Mouse (Mus musculus) T-helper 17 cell (primary cell): ENCODE results near the gene Diablo.
"Not testable (repeated sequence)": the region's sequence is repeated elsewhere in the genome, so short reads cannot be mapped to it uniquely, and the experiment has no call there.

ENCODE experiments used
- in situ Hi-C, 2 experiments: fragments of 300-600 bp; cut with MboI, MseI; formaldehyde crosslinking; loops; 1 replicate in 1 of 2; 2 replicates in 1 of 2; pipeline ENCODE4 v1.15.1; 2025; ENCODE audit warnings: high pct_unique_total_duplicates in 2 of 2

The Diablo gene

DNA sequence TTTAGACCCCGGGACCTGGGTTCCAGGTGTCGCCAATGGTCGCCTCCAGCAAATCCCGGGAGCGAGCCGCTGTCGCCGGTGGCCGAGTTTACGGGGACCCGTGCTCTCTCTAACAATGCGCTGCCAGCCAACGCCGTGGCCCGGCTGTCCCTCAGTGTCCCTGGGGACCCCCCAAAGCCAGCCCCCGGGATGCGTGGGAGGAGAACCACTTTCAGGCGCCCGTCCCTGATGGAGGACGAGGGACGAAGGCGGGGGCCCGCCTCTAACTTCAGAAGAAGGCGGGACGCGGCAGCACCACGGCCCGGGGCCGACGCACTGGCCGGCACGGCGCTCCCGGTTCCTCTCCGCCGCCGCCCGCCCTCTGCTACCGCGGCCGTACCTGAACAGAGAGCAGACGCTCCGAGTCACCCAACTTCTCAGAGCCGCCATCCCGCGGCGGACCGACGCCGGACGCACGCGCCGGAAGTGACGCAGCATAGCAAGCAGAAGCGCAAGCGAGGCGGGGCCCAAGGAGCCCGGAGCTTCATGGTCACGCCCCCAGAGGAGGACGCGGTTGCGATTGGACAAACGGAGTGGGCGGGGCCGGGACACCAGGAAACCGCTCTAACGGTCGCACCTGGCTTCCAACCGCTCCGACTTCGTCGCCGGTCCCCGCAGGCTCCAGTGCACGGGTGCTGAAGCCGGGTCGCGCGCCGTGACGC is at the start of gene Diablo:
Gene Diablo (minus strand): TSS at position 485 of the 701 bp plus-strand sequence.
- in situ Hi-C loops, result no loop called here

- in situ Hi-C loops, result no loop called here
Observed at GRCm38 (mm10) chr5:123573362-123573761, 49.4 kb upstream of the Diablo start.

DNA sequence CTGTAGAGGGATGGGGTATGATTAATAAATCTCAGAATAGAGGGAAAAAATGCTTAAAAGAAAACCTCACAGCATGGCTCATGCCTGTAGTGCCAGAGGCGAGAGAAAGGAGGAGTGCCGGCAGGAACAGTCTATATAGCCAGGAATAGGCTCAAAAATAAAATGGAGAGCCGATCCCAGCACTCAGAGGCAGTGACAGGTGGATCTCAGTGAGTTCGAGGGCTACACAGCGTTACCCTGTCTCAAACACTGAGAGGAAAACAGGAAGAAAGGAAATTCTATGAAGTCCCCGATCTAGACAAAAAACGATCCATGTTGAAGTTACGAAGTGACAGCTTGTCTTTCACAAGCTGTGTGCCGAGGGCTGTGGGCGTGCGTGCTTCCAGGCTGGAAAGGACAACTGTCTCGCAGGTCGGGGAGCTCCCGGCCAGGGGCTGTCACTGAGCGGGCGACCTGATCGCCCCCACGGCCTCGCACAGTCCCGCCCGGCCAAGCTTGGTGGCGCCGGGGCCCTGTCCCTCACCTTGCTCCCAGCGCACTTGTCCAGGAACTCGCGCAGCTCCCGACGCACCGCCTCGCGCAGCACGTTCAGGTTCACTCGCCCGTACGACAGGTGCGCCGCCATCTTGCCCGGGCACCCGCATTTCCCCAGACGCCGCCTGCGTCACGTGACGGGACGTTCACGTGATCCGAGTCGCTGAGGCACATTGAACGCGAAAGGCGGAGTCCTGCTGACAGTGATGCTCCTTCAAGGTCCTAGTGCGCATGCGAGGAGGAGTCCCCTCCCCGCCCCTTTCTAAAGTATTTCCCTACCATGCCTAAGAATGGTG is 48.6 kb upstream of the Diablo start, which contains the start of gene Vps33a:
Gene Vps33a (minus strand): TSS at position 682 of the 830 bp plus-strand sequence.
- in situ Hi-C loops, result no loop called here

- in situ Hi-C loops, result no loop called here
Observed at GRCm38 (mm10) chr5:123561128-123561527, 37.2 kb upstream of the Diablo start.

DNA sequence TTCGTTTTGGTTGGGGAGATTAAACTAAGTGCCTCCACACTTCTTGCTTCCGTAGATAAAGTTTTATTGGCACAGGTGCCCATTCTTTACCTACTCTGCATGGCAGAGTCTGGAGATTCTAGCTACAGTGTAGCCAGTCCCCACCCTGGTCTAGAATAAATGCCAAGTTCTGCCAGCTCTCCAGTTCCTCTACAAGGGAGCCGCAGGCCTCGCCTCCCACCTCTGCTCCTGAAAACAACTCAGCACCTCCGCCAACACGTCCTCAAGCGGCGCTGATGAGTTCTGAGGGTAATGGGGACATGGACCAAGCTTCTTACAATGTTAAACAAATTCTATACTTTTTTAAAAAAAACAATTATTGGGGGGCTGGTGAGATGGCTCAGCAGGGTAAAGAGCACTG is 35.6 kb upstream of the Diablo start:
- in situ Hi-C loops, result no loop called here

- in situ Hi-C loops, result no loop called here
Observed at GRCm38 (mm10) chr5:123556451-123556850, 32.5 kb upstream of the Diablo start.

- in situ Hi-C loops, result no loop called here
Observed at GRCm38 (mm10) chr5:123555693-123556092, 31.7 kb upstream of the Diablo start.

- in situ Hi-C loops, result no loop called here
Observed at GRCm38 (mm10) chr5:123533801-123534200, 9.8 kb upstream of the Diablo start.

- in situ Hi-C loops, result no loop called here
Observed at GRCm38 (mm10) chr5:123530056-123530455, 6.1 kb upstream of the Diablo start.

DNA sequence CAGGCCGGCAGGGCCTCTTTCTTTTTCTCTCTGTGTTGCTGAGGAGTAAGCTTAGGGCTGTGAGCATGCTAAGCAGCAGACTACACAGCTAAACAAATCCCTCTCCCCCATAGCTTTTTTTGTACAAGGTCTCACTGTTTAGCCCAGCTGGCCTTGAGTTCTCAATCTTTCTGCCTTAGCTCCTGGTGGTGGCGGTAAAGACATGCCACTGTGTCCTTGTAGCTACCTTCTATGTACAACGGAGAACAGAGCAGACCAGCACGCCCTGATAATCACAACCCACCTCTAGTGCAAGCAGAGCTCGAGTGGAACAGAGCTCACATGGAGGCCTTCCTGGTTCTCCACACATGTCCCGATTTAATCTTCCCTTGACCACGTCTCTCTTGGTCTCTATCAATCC is 4.7 kb upstream of the Diablo start:
- in situ Hi-C loops, result loop anchor here in 1 of 2 experiments (5.0 kb wide), 2 partner anchors 49 to 451 kb away; no protein-coding TSS in a partner anchor

GRCm38 (mm10) chr5:123525916-123526495 is 2.0 kb upstream of the Diablo start:
- in situ Hi-C loops, result loop anchor here in 1 of 2 experiments (5.0 kb wide), 2 partner anchors 51 to 449 kb away; no protein-coding TSS in a partner anchor

- in situ Hi-C loops, result loop anchor here in 1 of 2 experiments (5.0 kb wide), 2 partner anchors 52 to 448 kb away; no protein-coding TSS in a partner anchor
Observed at GRCm38 (mm10) chr5:123525281-123525680, 1.3 kb upstream of the Diablo start, which contains the start of gene Gm49027. Gene Gm49027, minus strand, starts transcription at chr5:123525488.

DNA sequence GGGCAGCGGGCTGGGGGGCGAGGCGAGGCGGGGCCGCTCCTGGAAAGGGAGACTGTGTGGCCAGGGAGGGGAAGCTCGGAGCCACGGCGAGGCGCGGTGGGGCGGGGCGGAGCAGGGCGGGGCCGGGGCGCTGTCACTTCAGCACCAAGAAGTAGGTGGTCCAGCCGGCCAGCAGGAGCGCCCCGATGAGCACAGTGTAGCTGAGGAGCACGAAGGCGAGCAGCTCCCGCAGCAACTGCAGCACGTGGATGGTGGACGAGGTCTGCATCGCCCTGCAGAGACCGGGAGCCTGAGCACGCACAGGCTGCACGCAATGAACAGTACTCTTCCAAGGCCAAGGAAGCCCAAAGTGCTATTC is 396 bp upstream of the Diablo start:
- in situ Hi-C loops, result no loop called here

GRCm38 (mm10) chr5:123522166-123522565 is 1.8 kb downstream of the Diablo start:
- in situ Hi-C loops, result no loop called here

DNA sequence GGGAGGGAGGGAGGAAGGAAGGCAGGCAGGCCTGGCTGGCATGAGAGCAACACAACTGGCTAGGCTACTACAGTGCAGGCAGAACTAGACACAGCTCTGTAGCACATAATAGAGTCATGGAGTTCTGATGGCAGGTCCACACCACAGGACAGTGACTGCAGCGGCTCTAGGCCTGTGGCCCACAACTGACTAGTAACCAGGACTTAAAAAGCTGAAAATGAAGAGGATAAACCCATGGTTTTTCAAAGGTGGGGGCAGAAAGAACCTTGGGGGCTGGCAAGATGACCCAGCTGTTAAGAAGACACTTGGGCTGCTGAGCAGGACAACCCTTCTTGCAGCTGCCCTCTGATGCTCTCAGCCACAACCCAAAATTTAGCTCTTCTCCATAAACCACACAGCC is 2.4 kb downstream of the Diablo start:
- in situ Hi-C loops, result no loop called here

- in situ Hi-C loops, result no loop called here
Observed at GRCm38 (mm10) chr5:123520666-123521065, 3.3 kb downstream of the Diablo start.

DNA sequence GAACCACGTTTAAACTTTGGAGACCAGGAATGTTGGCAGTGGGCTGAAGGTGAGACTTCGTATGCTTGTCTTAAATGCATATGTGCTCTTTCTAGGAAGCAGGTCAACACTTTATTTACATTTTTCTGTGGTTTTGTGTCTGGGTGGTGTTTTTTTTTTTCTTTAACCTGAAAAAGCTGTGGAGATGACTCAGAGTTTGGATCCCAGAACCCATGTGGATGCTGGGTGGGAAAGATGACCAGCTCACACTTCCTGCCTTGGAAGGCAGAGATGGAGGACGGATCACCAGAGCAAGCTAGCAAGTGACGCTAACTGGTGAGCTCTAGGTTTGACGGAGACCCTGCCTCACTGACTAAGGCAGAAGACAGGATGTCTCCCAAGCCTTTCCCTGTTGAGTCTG is 9.1 kb downstream of the Diablo start:
- in situ Hi-C loops, result no loop called here

GRCm38 (mm10) chr5:123512102-123512501 is 11.9 kb downstream of the Diablo start:
- in situ Hi-C loops, result no loop called here

DNA sequence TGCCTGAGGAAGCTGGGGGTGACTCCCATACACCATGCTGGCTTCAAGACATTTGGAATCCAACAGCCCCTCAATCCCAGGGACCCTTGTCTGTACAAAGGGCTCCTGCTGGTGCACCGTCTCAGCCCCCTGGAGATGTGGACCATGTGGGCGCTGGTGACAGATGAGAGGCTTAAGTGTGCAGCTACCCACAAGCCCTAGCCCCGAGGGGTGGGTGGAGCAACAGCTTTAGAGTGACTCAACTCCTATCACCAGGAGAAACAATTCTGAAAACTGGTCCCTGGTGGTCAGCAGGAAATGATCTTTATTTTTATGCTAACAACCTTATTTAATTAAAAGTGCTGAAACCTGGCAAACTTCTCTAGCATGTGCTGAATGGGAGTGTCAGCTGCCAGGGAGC is 12.6 kb downstream of the Diablo start:
- in situ Hi-C loops, result not testable (repeated sequence)

DNA sequence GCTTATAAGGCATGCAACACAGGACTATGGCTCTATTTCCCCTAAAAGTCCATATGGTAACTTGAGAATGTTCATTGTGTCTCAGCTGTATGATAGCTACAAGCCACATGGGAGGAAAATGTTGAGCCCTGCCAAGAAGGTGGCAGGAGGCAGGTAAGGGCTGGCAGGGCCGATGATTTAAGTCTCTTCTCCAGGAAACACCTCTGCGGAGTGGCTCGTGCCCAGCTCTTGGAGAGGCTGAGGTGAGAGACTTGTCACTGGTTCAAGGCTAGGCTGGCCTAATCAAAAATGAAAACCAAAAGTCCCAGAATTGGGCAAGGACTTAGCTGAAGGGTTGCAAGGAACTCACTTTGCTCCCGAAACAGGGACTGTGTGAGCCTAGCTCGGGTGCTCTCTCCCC is 13.8 kb downstream of the Diablo start, which contains the start of gene B3gnt4:
Gene B3gnt4 (plus strand): TSS at position 301 of the 400 bp plus-strand sequence.
- in situ Hi-C loops, result no loop called here

GRCm38 (mm10) chr5:123508921-123509320 is 15.1 kb downstream of the Diablo start:
- in situ Hi-C loops, result no loop called here
